ENCODE assay signal across 8 mouse cellular contexts in the genomic region with DNA sequence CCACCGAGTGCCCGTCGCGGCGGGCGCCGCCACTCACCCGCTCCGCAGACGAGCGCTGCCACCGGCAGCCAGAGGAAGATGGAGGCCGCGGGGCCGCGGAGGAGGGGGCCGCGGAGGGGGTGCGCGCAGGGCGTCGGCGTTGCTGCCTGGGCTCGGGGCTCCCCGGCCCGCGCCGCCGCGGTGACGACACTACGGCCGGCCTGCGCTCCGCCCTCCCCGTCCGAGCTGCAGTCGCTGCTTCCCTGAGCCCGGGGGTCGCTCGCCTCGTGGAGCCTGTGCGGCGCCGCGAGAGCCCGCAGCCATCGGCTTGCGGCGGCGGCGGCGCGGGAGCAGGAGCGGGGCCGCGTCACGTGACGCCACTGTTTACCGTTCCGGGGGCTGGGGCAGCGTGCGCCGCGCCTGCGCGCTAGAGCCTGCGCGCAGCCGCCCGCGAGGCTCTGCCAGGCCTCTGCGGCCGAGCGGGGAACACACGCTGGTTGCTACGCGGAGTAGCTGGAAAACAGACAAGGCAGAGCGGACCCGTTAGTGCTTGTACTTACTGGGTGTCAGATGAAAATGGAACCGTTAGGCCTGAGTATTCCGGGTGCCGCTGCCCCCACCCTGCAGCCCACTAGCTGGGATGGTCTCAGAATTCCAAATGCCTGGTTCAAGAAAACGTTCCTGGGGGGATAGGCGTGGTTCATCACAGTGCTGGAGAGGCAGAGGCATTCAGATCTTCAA. TPM values are rescaled to one million over a fixed set of nuclear protein-coding genes. Genes with fewer than 3 reads are reported as not detected.
DNase-seq lines count a peak whose midpoint lies in the region; ATAC-seq and TF ChIP-seq lines count a peak whose summit lies in the region.

A gene (minus strand): TSS at position 381 of the 720 bp plus-strand sequence.

- peak; percentile 74 for ATAC-seq in activated CD4-positive, CD25-positive, alpha-beta regulatory T cell, adult 4 months
- peak; percentile 69 for ATAC-seq in megakaryocyte progenitor cell, adult 5-6 weeks (replicated peaks; ENCODE audit: poor library complexity)

- peak; percentile 88 for DNase-seq in gastrocnemius, postnatal 10 days
- peak; percentile 93 for DNase-seq in induced T-regulatory cell, adult 2 months (ENCODE audit: low read depth)
- DNase-seq in left cerebral cortex, adult 9 months (ENCODE audit: low spot score in 2 of 2), result peak; percentile 77 to 88
- peak; percentile 85 for DNase-seq in right cerebral cortex, postnatal 14 days
- peak; percentile 87 for DNase-seq in urinary bladder, postnatal 36 days (ENCODE audit: low spot score in 2 of 2)

- H3K4me3 ChIP-seq in cortical plate, adult 2 months (ENCODE audit: insufficient read depth, low read length), result peak within 1 kb of the TSS; percentile 43

- no peak for TF ChIP-seq CTCF in cortical plate, adult 2 months (IDR thresholded peaks at IDR 0.05; ENCODE audit: extremely low read depth, insufficient read depth, low read length)

- no peaks in the 10 kb centered on the region; the same call in 1 of the 2 replicates for H3K4me1 ChIP-seq in cortical plate, adult 2 months (ENCODE audit: control insufficient read depth, insufficient read depth, low read length)

- peak within 1 kb of the TSS; percentile 99 for H3K27ac ChIP-seq in cortical plate, adult 2 months (ENCODE audit: insufficient read depth, low read length)

- TF ChIP-seq POLR2A in cortical plate, adult 2 months (IDR thresholded peaks at IDR 0.05; ENCODE audit: extremely low read depth, insufficient read depth, low read length), result peak; percentile 85

RNA-seq across cellular contexts. Expression of the gene that starts here (rescaled TPM):
- polyA plus RNA-seq in activated CD4-positive, CD25-positive, alpha-beta regulatory T cell, adult 4 months (2017; shearing (Covaris generic)), result 10 to 100 TPM; 19.3 to 27.9 TPM
- 44.8 and 47.8 TPM in 2 replicates for polyA plus RNA-seq in cortical plate, adult 2 months (2012; rRNA removed)
- 10 to 100 TPM; 32.5 to 40.0 TPM for total RNA-seq in gastrocnemius, postnatal 10 days (2021)
- 64.0 and 86.4 TPM in 2 replicates for total RNA-seq in megakaryocyte progenitor cell, adult 5-6 weeks (2015)
- total RNA-seq in megakaryocyte progenitor cell, adult 5-6 weeks (2017), result 67.3 and 109 TPM in 2 replicates

Comparison
In these comparisons a context has a peak if more than half of its experiments do, and no peak if none do; other contexts are left out.
1. Peak in every context shown above with its lines: DNase-seq, ATAC-seq, H3K4me3 ChIP-seq and H3K27ac ChIP-seq.